Mouse (Mus musculus): ENCODE measurements around the gene Pccb. TPM values are rescaled to one million over a fixed set of nuclear protein-coding genes. Genes with fewer than 3 reads are reported as not detected.

The Pccb gene
- polyA plus RNA-seq, 1 experiment from 2014 or later, result 24.9 TPM

GRCm38 (mm10) chr9:101074332-101075021 is 39.8 kb upstream of the Pccb start:
- Histone ChIP-seq H3K27me3 (ENCODE audit: control insufficient read depth, insufficient read depth, low read length) (no peaks in the 10 kb centered on the region), H3K4me3 (ENCODE audit: low read length) (peak overlapping the region; percentile 97), H3K4me1 (ENCODE audit: control insufficient read depth, insufficient read depth, low read length) (peaks cover 26% of the 10 kb centered on the region), H3K9me3 (replicated peaks; ENCODE audit: control insufficient read depth, low read length) (0 out of 2 replicates have a peak, but pooled peaks cover 2% of the 10 kb centered on the region), H3K9ac (ENCODE audit: low read length) (peak overlapping the region; percentile 100), H3K27ac (ENCODE audit: low read length) (peak overlapping the region; percentile 100), H3K4me2 (ENCODE audit: low read depth, low read length) (peak overlapping the region; percentile 81), H3K36me3 (ENCODE audit: control insufficient read depth, insufficient read depth) (no peaks in the 10 kb centered on the region)
- under 1% methylated on average over 87 of the region's 100 CpGs for WGBS
- ATAC-seq (replicated peaks; ENCODE audit: extremely low read depth, insufficient read depth, low FRiP score), result peak; percentile 70

- Histone ChIP-seq H3K36me3 (ENCODE audit: control insufficient read depth, insufficient read depth) (no peaks in the 10 kb centered on the region), H3K4me2 (ENCODE audit: low read depth, low read length) (peak within 1 kb of the TSS; percentile 86), H3K4me1 (ENCODE audit: control insufficient read depth, insufficient read depth, low read length) (peaks cover 21% of the 10 kb centered on the region), H3K4me3 (ENCODE audit: low read length) (peak within 1 kb of the TSS; percentile 97), H3K27me3 (ENCODE audit: control insufficient read depth, insufficient read depth, low read length) (no peaks in the 10 kb centered on the region), H3K9me3 (replicated peaks; ENCODE audit: control insufficient read depth, low read length) (0 out of 2 replicates have a peak, but pooled peaks cover 2% of the 10 kb centered on the region), H3K27ac (ENCODE audit: low read length) (peak within 1 kb of the TSS; percentile 100), H3K9ac (ENCODE audit: low read length) (peak within 1 kb of the TSS; percentile 100)
- 0% methylated on average over 32 of the region's 43 CpGs for WGBS
- no peak; the same call in 1 of the 2 replicates for ATAC-seq (replicated peaks; ENCODE audit: extremely low read depth, insufficient read depth, low FRiP score)
These were observed 39.3 kb upstream of the Pccb start, which contains the start of gene Msl2 for GRCm38 (mm10) chr9:101073987-101074331. Msl2 (plus strand) TSS chr9:101074101.

- Histone ChIP-seq H3K27me3 (ENCODE audit: control insufficient read depth, insufficient read depth, low read length) (no peaks in the 10 kb centered on the region), H3K36me3 (ENCODE audit: control insufficient read depth, insufficient read depth) (no peaks in the 10 kb centered on the region), H3K4me1 (ENCODE audit: control insufficient read depth, insufficient read depth, low read length) (peaks cover 14% of the 10 kb centered on the region), H3K4me3 (ENCODE audit: low read length) (peak overlapping the region; percentile 97), H3K4me2 (ENCODE audit: low read depth, low read length) (peak overlapping the region; percentile 86), H3K9me3 (replicated peaks; ENCODE audit: control insufficient read depth, low read length) (0 out of 2 replicates have a peak, but pooled peaks cover 2% of the 10 kb centered on the region), H3K27ac (ENCODE audit: low read length) (peak overlapping the region; percentile 96), H3K9ac (ENCODE audit: low read length) (peak overlapping the region; percentile 96)
- 1% methylated on average over 61 of the region's 65 CpGs for WGBS
- ATAC-seq (replicated peaks; ENCODE audit: extremely low read depth, insufficient read depth, low FRiP score), result peak; percentile 93
These were observed 38.6 kb upstream of the Pccb start for GRCm38 (mm10) chr9:101073041-101073986.

- WGBS, result 26% methylated on average over 5 of the region's 5 CpGs
- Histone ChIP-seq H3K4me2 (ENCODE audit: low read depth, low read length) (peak overlapping the region; percentile 32), H3K9me3 (replicated peaks; ENCODE audit: control insufficient read depth, low read length) (0 out of 2 replicates have a peak, but pooled peaks cover 2% of the 10 kb centered on the region), H3K4me3 (ENCODE audit: low read length) (no peak overlapping the region), H3K36me3 (ENCODE audit: control insufficient read depth, insufficient read depth) (no peaks in the 10 kb centered on the region), H3K27me3 (ENCODE audit: control insufficient read depth, insufficient read depth, low read length) (no peaks in the 10 kb centered on the region), H3K27ac (ENCODE audit: low read length) (no peak overlapping the region; the same call in 1 of the 2 replicates), H3K4me1 (ENCODE audit: control insufficient read depth, insufficient read depth, low read length) (peaks cover 11% of the 10 kb centered on the region), H3K9ac (ENCODE audit: low read length) (peak overlapping the region; percentile 40; the same call in 1 of the 2 replicates)
- no peak for ATAC-seq (replicated peaks; ENCODE audit: extremely low read depth, insufficient read depth, low FRiP score)
These were observed 37.8 kb upstream of the Pccb start for GRCm38 (mm10) chr9:101072506-101072905.

- H3K27me3 ChIP-seq (ENCODE audit: control insufficient read depth, insufficient read depth, low read length), result no peaks in the 10 kb centered on the region
- no peak overlapping the region for H3K9ac ChIP-seq (ENCODE audit: low read length)
These were observed 35.1 kb upstream of the Pccb start for GRCm38 (mm10) chr9:101069781-101070180.

GRCm38 (mm10) chr9:101065076-101065602 is 30.4 kb upstream of the Pccb start:
- H3K9me3 ChIP-seq (replicated peaks; ENCODE audit: control insufficient read depth, low read length), result 0 out of 2 replicates have a peak, but pooled peaks cover 2% of the 10 kb centered on the region
- no peak overlapping the region for H3K4me2 ChIP-seq (ENCODE audit: low read depth, low read length)
- H3K27ac ChIP-seq (ENCODE audit: low read length), result no peak overlapping the region
- no peaks in the 10 kb centered on the region for H3K36me3 ChIP-seq (ENCODE audit: control insufficient read depth, insufficient read depth)
- WGBS, result 86% methylated on average over 3 of the region's 3 CpGs
- no peak overlapping the region for H3K9ac ChIP-seq (ENCODE audit: low read length)
- H3K27me3 ChIP-seq (ENCODE audit: control insufficient read depth, insufficient read depth, low read length), result no peaks in the 10 kb centered on the region
- no peak for ATAC-seq (replicated peaks; ENCODE audit: extremely low read depth, insufficient read depth, low FRiP score)
- H3K4me3 ChIP-seq (ENCODE audit: low read length), result no peak overlapping the region
- no peaks in the 10 kb centered on the region for H3K4me1 ChIP-seq (ENCODE audit: control insufficient read depth, insufficient read depth, low read length)

More at GRCm38 (mm10) chr9:101069781-101070180, 35.1 kb upstream of the Pccb start:
- no peak for ATAC-seq (replicated peaks; ENCODE audit: extremely low read depth, insufficient read depth, low FRiP score)
- 97% methylated on average over 3 of the region's 3 CpGs for WGBS
- Histone ChIP-seq H3K4me1 (ENCODE audit: control insufficient read depth, insufficient read depth, low read length) (peaks cover 6% of the 10 kb centered on the region; the same call in 1 of the 2 replicates), H3K4me3 (ENCODE audit: low read length) (no peak overlapping the region), H3K4me2 (ENCODE audit: low read depth, low read length) (no peak overlapping the region), H3K27ac (ENCODE audit: low read length) (no peak overlapping the region), H3K9me3 (replicated peaks; ENCODE audit: control insufficient read depth, low read length) (0 out of 2 replicates have a peak, but pooled peaks cover 2% of the 10 kb centered on the region), H3K36me3 (ENCODE audit: control insufficient read depth, insufficient read depth) (no peaks in the 10 kb centered on the region)

GRCm38 (mm10) chr9:101062253-101062780 is 27.6 kb upstream of the Pccb start:
- no peaks in the 10 kb centered on the region for H3K27me3 ChIP-seq (ENCODE audit: control insufficient read depth, insufficient read depth, low read length)
- no peaks in the 10 kb centered on the region for H3K9me3 ChIP-seq (replicated peaks; ENCODE audit: control insufficient read depth, low read length)
- H3K9ac ChIP-seq (ENCODE audit: low read length), result no peak overlapping the region
- no peak overlapping the region for H3K27ac ChIP-seq (ENCODE audit: low read length)
- WGBS, result 75% methylated on average over 6 of the region's 6 CpGs
- H3K4me2 ChIP-seq (ENCODE audit: low read depth, low read length), result no peak overlapping the region
- no peaks in the 10 kb centered on the region for H3K4me1 ChIP-seq (ENCODE audit: control insufficient read depth, insufficient read depth, low read length)
- ATAC-seq (replicated peaks; ENCODE audit: extremely low read depth, insufficient read depth, low FRiP score), result no peak
- no peak overlapping the region for H3K4me3 ChIP-seq (ENCODE audit: low read length)
- H3K36me3 ChIP-seq (ENCODE audit: control insufficient read depth, insufficient read depth), result no peaks in the 10 kb centered on the region

GRCm38 (mm10) chr9:101061035-101061434 is 26.3 kb upstream of the Pccb start:
- H3K4me2 ChIP-seq (ENCODE audit: low read depth, low read length), result no peak overlapping the region
- H3K27ac ChIP-seq (ENCODE audit: low read length), result no peak overlapping the region
- H3K27me3 ChIP-seq (ENCODE audit: control insufficient read depth, insufficient read depth, low read length), result no peaks in the 10 kb centered on the region
- H3K9ac ChIP-seq (ENCODE audit: low read length), result no peak overlapping the region
- 64% methylated on average over 11 of the region's 11 CpGs for WGBS
- no peak for ATAC-seq (replicated peaks; ENCODE audit: extremely low read depth, insufficient read depth, low FRiP score)
- no peaks in the 10 kb centered on the region for H3K36me3 ChIP-seq (ENCODE audit: control insufficient read depth, insufficient read depth)
- H3K4me1 ChIP-seq (ENCODE audit: control insufficient read depth, insufficient read depth, low read length), result no peaks in the 10 kb centered on the region
- no peaks in the 10 kb centered on the region for H3K9me3 ChIP-seq (replicated peaks; ENCODE audit: control insufficient read depth, low read length)
- no peak overlapping the region for H3K4me3 ChIP-seq (ENCODE audit: low read length)
